Mouse (Mus musculus) layer of hippocampus, adult 11-12 months (tissue): ENCODE data around the gene Stmn1.

Experiments used
- DNase-seq: peaks from one replicate; pipeline ENCODE4 v3.0.0; 2022; ENCODE audit warnings: low spot score

Stmn1 gene

GRCm38 (mm10) chr4:134468215-134468575 is at the start of gene Stmn1:
Stmn1 (plus strand) TSS chr4:134468320.
- peak; percentile 96 for DNase-seq

GRCm38 (mm10) chr4:134421971-134422370 is 46.1 kb upstream of the Stmn1 start:
- DNase-seq: no peak

- no peak for DNase-seq
Measured at GRCm38 (mm10) chr4:134423949-134424348, 44.2 kb upstream of the Stmn1 start.

GRCm38 (mm10) chr4:134425088-134425487 is 43.0 kb upstream of the Stmn1 start:
- DNase-seq: peak; percentile 56

- peak; percentile 93 for DNase-seq
Measured at GRCm38 (mm10) chr4:134430381-134431004, 37.6 kb upstream of the Stmn1 start.

- no peak for DNase-seq
Measured at GRCm38 (mm10) chr4:134432686-134433360, 35.3 kb upstream of the Stmn1 start.

GRCm38 (mm10) chr4:134436185-134436584 is 31.9 kb upstream of the Stmn1 start:
- DNase-seq: no peak

- DNase-seq: no peak
Measured at GRCm38 (mm10) chr4:134436659-134437058, 31.5 kb upstream of the Stmn1 start.

- no peak for DNase-seq
Measured at GRCm38 (mm10) chr4:134439119-134439518, 29.0 kb upstream of the Stmn1 start.

- DNase-seq: no peak
Measured at GRCm38 (mm10) chr4:134439919-134440318, 28.2 kb upstream of the Stmn1 start.

GRCm38 (mm10) chr4:134442216-134442615 is 25.9 kb upstream of the Stmn1 start:
- DNase-seq: no peak

- DNase-seq: no peak
Measured at GRCm38 (mm10) chr4:134443589-134443988, 24.5 kb upstream of the Stmn1 start.

- DNase-seq: peak; percentile 55
Measured at GRCm38 (mm10) chr4:134444949-134445348, 23.2 kb upstream of the Stmn1 start.

GRCm38 (mm10) chr4:134445489-134445888 is 22.6 kb upstream of the Stmn1 start:
- no peak for DNase-seq

- DNase-seq: no peak
Measured at GRCm38 (mm10) chr4:134447966-134448365, 20.2 kb upstream of the Stmn1 start.

GRCm38 (mm10) chr4:134449595-134450391 is 18.3 kb upstream of the Stmn1 start:
- DNase-seq: no peak

GRCm38 (mm10) chr4:134450392-134451195 is 17.5 kb upstream of the Stmn1 start:
- peak; percentile 63 for DNase-seq

GRCm38 (mm10) chr4:134451484-134451883 is 16.6 kb upstream of the Stmn1 start:
- no peak for DNase-seq

GRCm38 (mm10) chr4:134453619-134454400 is 14.3 kb upstream of the Stmn1 start:
- DNase-seq: no peak

- no peak for DNase-seq
Measured at GRCm38 (mm10) chr4:134455310-134455709, 12.8 kb upstream of the Stmn1 start.

- no peak for DNase-seq
Measured at GRCm38 (mm10) chr4:134457130-134457825, 10.8 kb upstream of the Stmn1 start.
